In genomic region chr11:18712642-18713053, GRCm38 (mm10) we compare ENCODE assay signal across 9 mouse cellular contexts.
A peak's percentile ranks its signal among the peaks of the same experiment; 100 is the strongest.
DNase-seq lines count a peak whose midpoint lies in the region; ATAC-seq lines count a peak whose summit lies in the region.
"Had no signal": no experiment of that assay in that cellular context is flagged by ENCODE, and none has a peak within 500 bp of the region (broad histone marks: within the 10 kb centered on the region; RNA-seq: fewer than 3 reads in every experiment).

No protein-coding gene starts in this region.

- H3K4me1 ChIP-seq in limb, embryonic 11.5 days (ENCODE audit: control insufficient read depth, insufficient read depth, low read length), result peaks cover 19% of the 10 kb centered on the region

- no peak overlapping the region for H3K4me2 ChIP-seq in limb, embryonic 11.5 days (ENCODE audit: low read depth, severe bottlenecking)

- peak; percentile 98 for ATAC-seq in cerebellum, adult (ENCODE audit: insufficient number of reproducible peaks, low FRiP score, low TSS enrichment)
- peak; percentile 81 for ATAC-seq in limb, embryonic 11.5 days (ENCODE audit: insufficient number of reproducible peaks, low FRiP score, low TSS enrichment, low read depth)

- no peaks in the 10 kb centered on the region for H3K27me3 ChIP-seq in limb, embryonic 11.5 days (ENCODE audit: control insufficient read depth, insufficient read depth, low read length)

- peak; percentile 50 for DNase-seq in embryo, embryonic 10 days (ENCODE audit: low spot score)
- no peak for DNase-seq in embryo, embryonic 9.5 days (ENCODE audit: extremely low spot score)
- peak; percentile 0 for DNase-seq in gonadal fat pad, adult 2 months (ENCODE audit: low read depth)
- peak; percentile 71 for DNase-seq in limb, embryonic 11.5 days (ENCODE audit: low spot score)
- DNase-seq in c-Kit-positive CD71-positive TER-119-positive erythroid progenitor cells, embryonic 14.5 days (ENCODE audit: low spot score), result no peak
- DNase-seq in adipocyte (ENCODE audit: low spot score), result no peak
- DNase-seq in lung, postnatal 14 days, result no peak
- DNase-seq: gastrocnemius, postnatal 14 days had no signal

- no peaks in the 10 kb centered on the region for H3K36me3 ChIP-seq in limb, embryonic 11.5 days (ENCODE audit: control insufficient read depth, insufficient read depth, low read length)

- H3K27ac ChIP-seq in limb, embryonic 11.5 days (replicated peaks; ENCODE audit: low read depth, low read length), result no peak overlapping the region

- no peak overlapping the region for H3K4me3 ChIP-seq in limb, embryonic 11.5 days (ENCODE audit: low read depth, low read length)

- 13% methylated on average over 10 of the region's 10 CpGs for WGBS in limb, embryonic 11.5 days

- no peak overlapping the region for H3K9ac ChIP-seq in limb, embryonic 11.5 days (ENCODE audit: low read length)

- H3K9me3 ChIP-seq in limb, embryonic 11.5 days (ENCODE audit: control insufficient read depth, low read length), result no peaks in the 10 kb centered on the region

Comparison
In these comparisons a context has a peak if more than half of its experiments do, and no peak if none do; other contexts are left out.
1. DNase-seq: peak in embryo, embryonic 10 days (single experiment), gonadal fat pad, adult 2 months (single experiment) and limb, embryonic 11.5 days (single experiment); none in embryo, embryonic 9.5 days (single experiment), c-Kit-positive CD71-positive TER-119-positive erythroid progenitor cells, embryonic 14.5 days (single experiment), adipocyte (single experiment) and lung, postnatal 14 days (single experiment).